Mouse (Mus musculus) cerebellum, adult 2 months (tissue): ENCODE data around the gene Evx2.

Source experiments
- CTCF ChIP-seq: fragments of 200-500 bp; IDR thresholded peaks from 2 replicates; pipeline ENCODE4 v1.5.1; 2011; ENCODE audit warnings: low read depth, mild to moderate bottlenecking, control low read depth, low read length, moderate library complexity, borderline replicate concordance; ENCODE audit not compliant: insufficient read depth
- POLR2A ChIP-seq: fragments of 200-500 bp; IDR thresholded peaks from 2 replicates; pipeline ENCODE4 v1.6.1; 2011; ENCODE audit warnings: low read length, control low read depth, borderline replicate concordance; ENCODE audit not compliant: insufficient read depth

DNA sequence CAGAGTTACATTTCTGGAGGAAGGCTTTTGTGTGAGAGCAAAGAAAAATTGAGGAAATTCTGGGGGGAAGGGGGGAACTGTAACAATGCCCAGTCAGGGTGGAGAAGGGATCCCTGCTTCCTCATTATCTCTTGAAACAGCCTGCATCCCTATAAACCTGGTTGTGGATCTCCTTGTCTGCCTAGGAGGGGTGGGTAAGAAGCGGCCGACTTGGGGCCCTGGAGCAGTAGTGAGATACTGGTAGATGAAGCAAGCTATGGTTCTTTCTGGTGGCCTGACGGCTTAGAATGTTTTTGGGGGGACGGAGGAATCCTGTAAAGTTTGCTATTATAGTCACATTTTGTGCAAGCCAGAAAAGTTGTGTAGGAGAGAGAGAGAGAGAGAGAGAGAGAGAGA, 34.1 kb upstream of the Evx2 start:
- no peak for TF ChIP-seq POLR2A
- no peak for TF ChIP-seq CTCF
